In genomic region chr16:73155447-73155846, GRCm38 (mm10) we compare ENCODE assay signal across 16 mouse cellular contexts.
A peak's percentile ranks its signal among the peaks of the same experiment; 100 is the strongest.
DNase-seq lines count a peak whose midpoint lies in the region; ATAC-seq and TF ChIP-seq lines count a peak whose summit lies in the region.
"Had no signal": no experiment of that assay in that cellular context is flagged by ENCODE, and none has a peak within 500 bp of the region (broad histone marks: within the 10 kb centered on the region; RNA-seq: fewer than 3 reads in every experiment).

No protein-coding gene starts in this region.

- no peaks in the 10 kb centered on the region for H3K4me1 ChIP-seq in forebrain, postnatal 0 days (ENCODE audit: insufficient read depth)
- no peaks in the 10 kb centered on the region for H3K4me1 ChIP-seq in forebrain, embryonic 14.5 days (ENCODE audit: control insufficient read depth, insufficient read depth, low read length)
- no peaks in the 10 kb centered on the region for H3K4me1 ChIP-seq in ES-E14 (ENCODE audit: control insufficient read depth in 2 of 2, insufficient read depth in 2 of 2, low read length in 2 of 2, poor library complexity in 1 of 2)
- H3K4me1 ChIP-seq: embryonic facial prominence, embryonic 12.5 days; forebrain, embryonic 13.5 days; heart, embryonic 13.5 days had no signal

- H3K4me2 ChIP-seq in forebrain, postnatal 0 days (ENCODE audit: low read depth): no peak overlapping the region
- no peak overlapping the region for H3K4me2 ChIP-seq in forebrain, embryonic 14.5 days (ENCODE audit: low read length)
- H3K4me2 ChIP-seq: embryonic facial prominence, embryonic 12.5 days; forebrain, embryonic 13.5 days; heart, embryonic 13.5 days; midbrain, embryonic 11.5 days had no signal

- no peak overlapping the region for H3K27ac ChIP-seq in forebrain, postnatal 0 days (ENCODE audit: low read depth, low read length)
- H3K27ac ChIP-seq in forebrain, embryonic 14.5 days (ENCODE audit: low read depth, low read length): no peak overlapping the region
- H3K27ac ChIP-seq in left cerebral cortex, adult 2 months: no peak overlapping the region
- no peak overlapping the region for H3K27ac ChIP-seq in ES-E14 (ENCODE audit: insufficient read depth, low read depth, low read length, poor library complexity, severe bottlenecking)
- H3K27ac ChIP-seq: embryonic facial prominence, embryonic 12.5 days; forebrain, embryonic 13.5 days; heart, embryonic 13.5 days had no signal

- no peaks in the 10 kb centered on the region for H3K36me3 ChIP-seq in forebrain, postnatal 0 days (ENCODE audit: insufficient read depth)
- no peaks in the 10 kb centered on the region for H3K36me3 ChIP-seq in forebrain, embryonic 14.5 days (ENCODE audit: control insufficient read depth, insufficient read depth, low read length)
- no peaks in the 10 kb centered on the region for H3K36me3 ChIP-seq in ES-E14 (ENCODE audit: control insufficient read depth, insufficient read depth, low read length, poor library complexity, severe bottlenecking)
- H3K36me3 ChIP-seq: embryonic facial prominence, embryonic 12.5 days; heart, embryonic 13.5 days had no signal

- ATAC-seq in forebrain, postnatal 0 days: no peak
- ATAC-seq in forebrain, embryonic 14.5 days: no peak
- ATAC-seq in monocyte, adult 5-6 weeks (replicated peaks; ENCODE audit: insufficient number of reproducible peaks, low FRiP score, low TSS enrichment, poor library complexity, severe bottlenecking): no peak
- ATAC-seq: forebrain, embryonic 13.5 days; inflammation-experienced regulatory T-cells, adult 6 months had no signal

- TF ChIP-seq CTCF in forebrain, postnatal 0 days (IDR thresholded peaks at IDR 0.05; ENCODE audit: low read depth): peak; percentile 44
- TF ChIP-seq CTCF in left cerebral cortex, adult 2 months (IDR thresholded peaks at IDR 0.05): peak; percentile 17; the same call in 1 of the 2 replicates

- no peak overlapping the region for H3K4me3 ChIP-seq in forebrain, postnatal 0 days (ENCODE audit: low read depth, low read length)
- no peak overlapping the region for H3K4me3 ChIP-seq in forebrain, embryonic 14.5 days (ENCODE audit: low read depth, low read length)
- H3K4me3 ChIP-seq in left cerebral cortex, adult 2 months: no peak overlapping the region
- no peak overlapping the region for H3K4me3 ChIP-seq in ES-E14 (ENCODE audit: insufficient read depth in 1 of 2, low read depth in 1 of 2, low read length in 2 of 2, poor library complexity in 1 of 2, severe bottlenecking in 1 of 2)
- H3K4me3 ChIP-seq: embryonic facial prominence, embryonic 12.5 days; forebrain, embryonic 13.5 days; heart, embryonic 13.5 days had no signal

- in situ Hi-C loops in ES-E14 (cut with MboI; ENCODE audit: low sequenced_read_pairs in 2 of 2, unreplicated experiment in 2 of 2): loop anchor here in 1 of 2 experiments (10.0 kb wide), 1 partner anchor 161 kb away; no protein-coding TSS in a partner anchor

- no peaks in the 10 kb centered on the region for H3K9me3 ChIP-seq in forebrain, postnatal 0 days (ENCODE audit: low read length)
- no peaks in the 10 kb centered on the region for H3K9me3 ChIP-seq in forebrain, embryonic 14.5 days (replicated peaks; ENCODE audit: control insufficient read depth, low read length)
- H3K9me3 ChIP-seq in ES-E14 (ENCODE audit: control insufficient read depth, insufficient read depth, low read depth, low read length): no peaks in the 10 kb centered on the region
- H3K9me3 ChIP-seq: embryonic facial prominence, embryonic 12.5 days; forebrain, embryonic 13.5 days; heart, embryonic 13.5 days had no signal

- intact Hi-C loops in left cerebral cortex, adult 2 months (cut with DNase I): no loop called here

- 58% methylated on average over 2 of the region's 2 CpGs for WGBS in forebrain, postnatal 0 days
- 54% methylated on average over 2 of the region's 2 CpGs for WGBS in forebrain, embryonic 14.5 days

- H3K9ac ChIP-seq in forebrain, postnatal 0 days: no peak overlapping the region
- no peak overlapping the region for H3K9ac ChIP-seq in forebrain, embryonic 14.5 days (ENCODE audit: low read length)
- H3K9ac ChIP-seq in ES-E14 (ENCODE audit: insufficient read depth, low read depth, low read length, poor library complexity, severe bottlenecking): no peak overlapping the region
- H3K9ac ChIP-seq: embryonic facial prominence, embryonic 12.5 days; forebrain, embryonic 13.5 days; heart, embryonic 13.5 days had no signal

- H3K27me3 ChIP-seq in forebrain, postnatal 0 days (ENCODE audit: insufficient read depth, low read length): no peaks in the 10 kb centered on the region
- H3K27me3 ChIP-seq in forebrain, embryonic 14.5 days (replicated peaks; ENCODE audit: control insufficient read depth, insufficient read depth, low read length): no peaks in the 10 kb centered on the region
- H3K27me3 ChIP-seq: embryonic facial prominence, embryonic 12.5 days; forebrain, embryonic 13.5 days; heart, embryonic 13.5 days had no signal

- no peak for DNase-seq in forebrain, postnatal 0 days
- DNase-seq in forebrain, embryonic 14.5 days (ENCODE audit: low spot score): no peak
- DNase-seq in left cerebral cortex, adult 2 months (ENCODE audit: extremely low spot score in 1 of 2, low spot score in 2 of 2): no peak
- no peak for DNase-seq in left cerebral cortex, adult 9 months (ENCODE audit: low spot score in 2 of 2)
- DNase-seq in ES-E14 (ENCODE audit: low read depth, low spot score): peak; percentile 31
- DNase-seq in embryo, embryonic 10.5 days (ENCODE audit: low spot score): peak; percentile 25
- no peak for DNase-seq in thymus, postnatal 10 days (ENCODE audit: low spot score in 2 of 2)
- DNase-seq: gastrocnemius, postnatal 25 days; left cerebral cortex, postnatal 4 days; thymus, adult 2 months had no signal

TF ChIP-seq in ES-E14, 5 proteins besides CTCF, POLR2A, EP300 and RAD21:
- TF ChIP-seq ZC3H11A (IDR thresholded peaks at IDR 0.05; ENCODE audit: borderline replicate concordance, low read depth, low read length) (peak; percentile 83), ZNF384 (IDR thresholded peaks at IDR 0.05; ENCODE audit: low read depth, low read length) (no peak)

Comparison
In these comparisons a context has a peak if more than half of its experiments do, and no peak if none do; other contexts are left out.
1. DNase-seq: peak in ES-E14 (single experiment) and embryo, embryonic 10.5 days (single experiment); none in forebrain, postnatal 0 days (single experiment), forebrain, embryonic 14.5 days (single experiment), left cerebral cortex, adult 2 months (0 of 2), left cerebral cortex, adult 9 months (0 of 2) and thymus, postnatal 10 days (0 of 2).